Mouse (Mus musculus) leukemia stem cell, adult 10-12 weeks (primary cell): ENCODE data around the gene Ccne1. TPM values are rescaled to one million over a fixed set of nuclear protein-coding genes. Genes with fewer than 3 reads are reported as not detected.

ENCODE experiments used
- polyA plus RNA-seq: library from polyadenylated mRNA; stranded (reverse); fragments of >175 nt; gene quantifications from 2 replicates; pipeline ENCODE4 v1.2.3, GENCODE M21; 2012; ENCODE audit warnings: low replicate concordance

Gene Ccne1
- polyA plus RNA-seq, result 165 and 214 TPM in 2 replicates

DNA sequence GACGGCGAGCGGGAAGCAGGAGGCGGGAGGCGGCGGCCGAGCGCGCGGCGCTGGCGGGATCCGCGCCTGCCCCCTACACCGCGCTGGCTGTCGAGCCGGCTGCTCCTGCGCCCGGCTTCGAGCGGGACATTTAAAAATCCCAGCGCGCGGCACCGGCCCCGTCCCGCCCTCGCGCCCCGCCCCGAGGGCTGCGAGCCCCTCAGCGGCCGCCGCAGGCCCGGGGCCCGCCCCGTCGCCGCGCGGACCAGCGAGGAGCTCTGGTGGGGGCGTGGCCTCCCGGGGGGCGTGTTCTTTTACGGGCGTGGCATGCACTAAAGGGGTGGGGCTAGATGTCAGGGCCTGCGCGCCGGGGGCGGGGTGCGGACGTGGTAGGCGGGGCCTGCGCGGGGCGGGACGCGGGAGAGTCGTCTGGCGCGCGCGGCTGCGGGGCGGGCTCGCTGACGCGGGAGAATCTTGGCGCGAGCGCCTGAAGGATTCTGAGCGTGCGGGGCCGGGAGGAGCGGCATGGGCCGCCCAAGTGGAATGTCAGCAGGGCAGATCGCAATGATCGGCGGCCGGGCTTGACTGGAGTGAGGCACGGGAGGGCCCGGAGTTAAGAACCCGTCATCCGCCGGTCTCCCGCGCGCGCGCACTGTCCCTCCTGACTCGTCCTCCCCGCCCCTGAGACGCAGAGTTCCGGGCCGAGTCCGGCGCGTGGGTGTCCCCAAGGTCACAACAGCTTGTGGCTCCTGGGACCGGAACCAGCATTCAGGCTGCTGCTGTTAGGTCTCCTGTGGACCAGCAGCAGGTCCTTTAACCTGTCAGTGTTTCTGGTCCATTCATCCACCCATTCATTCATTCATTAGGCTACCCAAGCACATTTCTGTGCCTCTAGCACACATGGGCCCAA lies at the start of gene Ccne1:
TSS of gene Ccne1 (minus strand) at position 164 of the 889 bp plus-strand sequence.

Other genes with a start within 250 kb of the Ccne1 start
- gene Uri1, start 84.0 kb downstream of the Ccne1 start, polyA plus RNA-seq, result 15.5 and 20.6 TPM in 2 replicates
- 3.9 and 6.8 TPM in 2 replicates for gene 1600014C10Rik, start 75.7 kb upstream of the Ccne1 start, polyA plus RNA-seq
- 0.20 and 0.63 TPM in 2 replicates for gene Plekhf1, start 120.5 kb upstream of the Ccne1 start, polyA plus RNA-seq
- gene Pop4, start 163.9 kb upstream of the Ccne1 start, polyA plus RNA-seq, result 1.3 and 2.1 TPM in 2 replicates